ENCODE assay signal across 8 mouse cellular contexts in the genomic region with DNA sequence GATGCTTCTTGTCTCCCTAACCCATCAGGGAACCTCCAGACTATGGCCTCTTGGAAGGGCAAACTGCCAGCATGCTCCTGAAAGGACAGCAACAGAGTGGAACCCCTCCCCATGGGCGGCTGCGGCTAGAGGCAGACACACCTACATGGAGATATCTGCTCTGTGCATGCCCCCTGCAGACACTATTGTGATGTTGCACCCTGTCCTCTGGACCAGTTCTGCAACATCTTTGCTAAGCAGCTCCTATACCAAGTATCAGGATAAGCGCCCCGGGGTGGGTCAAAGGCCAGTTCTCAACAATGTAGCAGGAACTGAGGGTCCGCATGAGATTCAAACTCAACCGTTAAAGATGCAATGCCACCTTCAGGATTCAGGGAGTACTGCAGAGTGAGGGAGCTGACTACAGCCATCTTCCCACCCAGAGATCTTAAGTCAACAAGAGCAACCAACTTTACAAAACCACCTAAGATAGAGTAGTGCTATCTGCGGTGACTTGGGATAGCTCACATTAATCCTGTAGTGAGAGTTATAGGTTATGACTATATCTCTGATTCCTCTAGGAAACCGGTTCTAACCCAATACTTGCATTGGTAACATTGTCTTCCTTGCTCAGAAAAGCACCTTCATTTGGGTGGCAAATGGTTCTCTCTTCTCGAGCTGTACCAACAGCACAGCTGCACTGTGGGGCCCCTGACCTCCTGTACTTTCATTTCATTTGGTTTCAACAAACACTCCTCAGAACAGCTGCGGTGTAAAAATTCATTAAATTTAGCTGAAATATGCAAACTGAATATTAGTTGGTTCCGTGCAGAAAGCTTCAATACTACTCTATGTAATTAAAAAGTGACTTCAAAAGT. TPM values are rescaled to one million over a fixed set of nuclear protein-coding genes. Genes with fewer than 3 reads are reported as not detected.
A peak's percentile ranks its signal among the peaks of the same experiment; 100 is the strongest.
DNase-seq lines count a peak whose midpoint lies in the region; ATAC-seq lines count a peak whose summit lies in the region.

No protein-coding gene starts in this region.

- ATAC-seq in hindbrain, embryonic 16.5 days: no peak
- ATAC-seq in activated CD4-positive, CD25-positive, alpha-beta regulatory T cell, adult 4 months: peak; percentile 66
- peak; percentile 84 for ATAC-seq in heart, embryonic 15.5 days (replicated peaks; ENCODE audit: insufficient number of reproducible peaks, insufficient read depth, low FRiP score, low read depth)
- peak; percentile 74; the same call in 1 of the 2 replicates for ATAC-seq in stomach, embryonic 16.5 days (ENCODE audit: insufficient read depth, low FRiP score)

- H3K27ac ChIP-seq in hindbrain, embryonic 10.5 days: no peak overlapping the region
- no peak overlapping the region for H3K27ac ChIP-seq in hindbrain, embryonic 16.5 days (ENCODE audit: low read depth, low read length)
- H3K27ac ChIP-seq in heart, embryonic 15.5 days: peak overlapping the region; percentile 61
- H3K27ac ChIP-seq in stomach, embryonic 16.5 days (ENCODE audit: low read length): no peak overlapping the region

- H3K9ac ChIP-seq in hindbrain, embryonic 16.5 days (ENCODE audit: low read depth, low read length): no peak overlapping the region
- H3K9ac ChIP-seq in heart, embryonic 15.5 days: no peak overlapping the region
- H3K9ac ChIP-seq in stomach, embryonic 16.5 days (ENCODE audit: low read length): no peak overlapping the region

- DNase-seq in hindbrain, embryonic 10.5 days (ENCODE audit: low spot score): peak; percentile 39
- peak; percentile 69 for DNase-seq in embryo, embryonic 10.5 days (ENCODE audit: low spot score)
- peak; percentile 66 to 77 for DNase-seq in kidney, postnatal 4 days

- no peak overlapping the region for H3K4me2 ChIP-seq in hindbrain, embryonic 16.5 days (ENCODE audit: low read length)
- H3K4me2 ChIP-seq in heart, embryonic 15.5 days: peak overlapping the region; percentile 63
- peak overlapping the region; percentile 31; the same call in 1 of the 2 replicates for H3K4me2 ChIP-seq in stomach, embryonic 16.5 days (ENCODE audit: low read depth, low read length)

- H3K4me1 ChIP-seq in hindbrain, embryonic 10.5 days (replicated peaks): no peaks in the 10 kb centered on the region
- H3K4me1 ChIP-seq in hindbrain, embryonic 16.5 days (ENCODE audit: control insufficient read depth, insufficient read depth, low read depth, low read length): no peaks in the 10 kb centered on the region
- H3K4me1 ChIP-seq in heart, embryonic 15.5 days (replicated peaks): peaks cover 19% of the 10 kb centered on the region
- H3K4me1 ChIP-seq in megakaryocyte, embryonic 14.5 days: peaks cover 15% of the 10 kb centered on the region
- H3K4me1 ChIP-seq in stomach, embryonic 16.5 days (ENCODE audit: control insufficient read depth, insufficient read depth, low read length): no peaks in the 10 kb centered on the region

- H3K27me3 ChIP-seq in hindbrain, embryonic 10.5 days (ENCODE audit: insufficient read depth, poor library complexity, severe bottlenecking): no peaks in the 10 kb centered on the region
- no peaks in the 10 kb centered on the region for H3K27me3 ChIP-seq in hindbrain, embryonic 16.5 days (replicated peaks; ENCODE audit: control insufficient read depth, insufficient read depth, low read length)
- no peaks in the 10 kb centered on the region for H3K27me3 ChIP-seq in heart, embryonic 15.5 days
- peaks cover 54% of the 10 kb centered on the region for H3K27me3 ChIP-seq in megakaryocyte, embryonic 14.5 days (replicated peaks)
- no peaks in the 10 kb centered on the region for H3K27me3 ChIP-seq in stomach, embryonic 16.5 days (ENCODE audit: control insufficient read depth, insufficient read depth, low read length)

- H3K36me3 ChIP-seq in hindbrain, embryonic 10.5 days: no peaks in the 10 kb centered on the region
- no peaks in the 10 kb centered on the region for H3K36me3 ChIP-seq in hindbrain, embryonic 16.5 days (ENCODE audit: control insufficient read depth, insufficient read depth, low read length)
- H3K36me3 ChIP-seq in heart, embryonic 15.5 days: no peaks in the 10 kb centered on the region
- H3K36me3 ChIP-seq in megakaryocyte, embryonic 14.5 days (replicated peaks; ENCODE audit: low read length): no peaks in the 10 kb centered on the region
- H3K36me3 ChIP-seq in stomach, embryonic 16.5 days (ENCODE audit: control insufficient read depth, insufficient read depth, low read length): no peaks in the 10 kb centered on the region

- no peaks in the 10 kb centered on the region for H3K9me3 ChIP-seq in hindbrain, embryonic 10.5 days
- H3K9me3 ChIP-seq in hindbrain, embryonic 16.5 days (ENCODE audit: control insufficient read depth, low read length): peaks cover 3% of the 10 kb centered on the region
- no peaks in the 10 kb centered on the region for H3K9me3 ChIP-seq in heart, embryonic 15.5 days (replicated peaks)
- H3K9me3 ChIP-seq in megakaryocyte, embryonic 14.5 days: no peaks in the 10 kb centered on the region
- no peaks in the 10 kb centered on the region for H3K9me3 ChIP-seq in stomach, embryonic 16.5 days (replicated peaks; ENCODE audit: control insufficient read depth, low read length)

- no peak overlapping the region for H3K4me3 ChIP-seq in hindbrain, embryonic 10.5 days
- H3K4me3 ChIP-seq in hindbrain, embryonic 16.5 days (ENCODE audit: low read length): no peak overlapping the region
- H3K4me3 ChIP-seq in heart, embryonic 15.5 days: peak overlapping the region; percentile 40
- H3K4me3 ChIP-seq in megakaryocyte, embryonic 14.5 days (replicated peaks): peak overlapping the region; percentile 89
- peak overlapping the region; percentile 10 for H3K4me3 ChIP-seq in stomach, embryonic 16.5 days (replicated peaks; ENCODE audit: low read length)

- WGBS in hindbrain, embryonic 10.5 days: 68% methylated on average over 11 of the region's 11 CpGs
- 74% methylated on average over 11 of the region's 11 CpGs for WGBS in hindbrain, embryonic 16.5 days
- 42% methylated on average over 11 of the region's 11 CpGs for WGBS in heart, embryonic 15.5 days
- 50% methylated on average over 11 of the region's 11 CpGs for WGBS in stomach, embryonic 16.5 days

RNA-seq across cellular contexts. Expression of a gene that starts 52.2 kb away (rescaled TPM):
- polyA plus RNA-seq in hindbrain, embryonic 10.5 days (2016; fragmentation: Nextera tagmentation; extraction: Ambion mirVana): 141 and 159 TPM in 2 replicates
- polyA plus RNA-seq in hindbrain, embryonic 16.5 days (2015; fragmentation: Nextera tagmentation; extraction: Ambion mirVana): 87.7 and 98.7 TPM in 2 replicates
- 10 to 100 TPM; 23.6 to 35.9 TPM for polyA plus RNA-seq in activated CD4-positive, CD25-positive, alpha-beta regulatory T cell, adult 4 months (2017; shearing (Covaris generic))
- polyA plus RNA-seq in heart, embryonic 15.5 days (2015; fragmentation: Nextera tagmentation; extraction: Ambion mirVana): 160 and 205 TPM in 2 replicates
- polyA plus RNA-seq in megakaryocyte, embryonic 14.5 days (2012; ENCODE audit: insufficient read depth, low replicate concordance): 29.2 and 83.2 TPM in 2 replicates
- polyA plus RNA-seq in stomach, embryonic 16.5 days (2015; fragmentation: Nextera tagmentation; extraction: Ambion mirVana): 242 and 252 TPM in 2 replicates

RNA-seq across cellular contexts. Expression of a gene that starts 54.1 kb away (rescaled TPM):
- 20.1 and 25.8 TPM in 2 replicates for polyA plus RNA-seq in hindbrain, embryonic 10.5 days (2016; fragmentation: Nextera tagmentation; extraction: Ambion mirVana)
- 22.2 and 24.7 TPM in 2 replicates for polyA plus RNA-seq in hindbrain, embryonic 16.5 days (2015; fragmentation: Nextera tagmentation; extraction: Ambion mirVana)
- 1 to 10 TPM; 4.6 to 6.3 TPM for polyA plus RNA-seq in activated CD4-positive, CD25-positive, alpha-beta regulatory T cell, adult 4 months (2017; shearing (Covaris generic))
- 16.6 and 17.3 TPM in 2 replicates for polyA plus RNA-seq in heart, embryonic 15.5 days (2015; fragmentation: Nextera tagmentation; extraction: Ambion mirVana)
- polyA plus RNA-seq in megakaryocyte, embryonic 14.5 days (2012; ENCODE audit: insufficient read depth, low replicate concordance): 6.2 TPM in 1 of 2 replicates, not detected in the other
- 15.2 and 18.5 TPM in 2 replicates for polyA plus RNA-seq in stomach, embryonic 16.5 days (2015; fragmentation: Nextera tagmentation; extraction: Ambion mirVana)

Comparison
In these comparisons a context has a peak if more than half of its experiments do, and no peak if none do; other contexts are left out.
1. H3K4me3 ChIP-seq: peak in heart, embryonic 15.5 days (single experiment), megakaryocyte, embryonic 14.5 days (single experiment) and stomach, embryonic 16.5 days (single experiment); none in hindbrain, embryonic 10.5 days (single experiment) and hindbrain, embryonic 16.5 days (single experiment).
2. Peak in every context shown above with its lines, with median percentiles within 50 percentile points of each other: DNase-seq.